24 mouse cellular contexts compared by ENCODE assay signal in the genomic region with DNA sequence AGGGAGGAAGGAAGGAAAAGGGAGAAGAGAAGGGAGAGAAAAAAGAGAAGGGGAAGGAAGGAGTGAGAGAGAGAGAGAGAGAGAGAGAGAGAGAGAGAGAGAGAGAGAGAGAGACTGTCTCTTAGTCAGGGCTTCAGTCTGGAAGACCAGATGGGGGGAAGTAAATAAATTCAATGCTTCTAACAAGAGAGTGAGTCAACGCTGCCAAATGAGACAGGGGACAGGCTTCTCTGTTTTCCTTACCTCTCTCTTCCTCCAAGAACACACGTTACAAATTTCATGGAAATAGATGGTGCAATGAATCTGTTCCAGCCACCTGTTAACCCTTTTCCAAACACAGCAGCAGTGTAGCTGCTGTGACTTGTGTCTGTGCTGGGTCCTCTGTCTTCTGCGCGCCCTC.
DNase-seq lines count a peak whose midpoint lies in the region; ATAC-seq lines count a peak whose summit lies in the region.
"Had no signal": no experiment of that assay in that cellular context is flagged by ENCODE, and none has a peak within 500 bp of the region (broad histone marks: within the 10 kb centered on the region; RNA-seq: fewer than 3 reads in every experiment).

No protein-coding gene starts in this region.

- no peak for ATAC-seq in midbrain, embryonic 14.5 days (ENCODE audit: low FRiP score, low TSS enrichment)
- ATAC-seq: activated CD4-positive, CD25-positive, alpha-beta regulatory T cell, adult 4 months; forebrain, embryonic 14.5 days; hindbrain, embryonic 16.5 days had no signal

- H3K4me1 ChIP-seq in midbrain, embryonic 14.5 days (ENCODE audit: control insufficient read depth, insufficient read depth, low read length): no peaks in the 10 kb centered on the region
- H3K4me1 ChIP-seq: heart, embryonic 12.5 days; heart, embryonic 15.5 days; hindbrain, embryonic 10.5 days; hindbrain, embryonic 13.5 days had no signal

- no peaks in the 10 kb centered on the region for H3K27me3 ChIP-seq in midbrain, embryonic 14.5 days (ENCODE audit: control insufficient read depth, insufficient read depth, low read length)
- H3K27me3 ChIP-seq: heart, embryonic 12.5 days; heart, embryonic 15.5 days; hindbrain, embryonic 13.5 days had no signal

- H3K27ac ChIP-seq in midbrain, embryonic 14.5 days (replicated peaks; ENCODE audit: low read depth, low read length): no peak overlapping the region
- H3K27ac ChIP-seq: embryonic facial prominence, embryonic 13.5 days; heart, embryonic 15.5 days; hindbrain, embryonic 10.5 days; hindbrain, embryonic 13.5 days had no signal

- no peak overlapping the region for H3K9ac ChIP-seq in midbrain, embryonic 14.5 days (replicated peaks; ENCODE audit: low read length)
- H3K9ac ChIP-seq: embryonic facial prominence, embryonic 13.5 days; heart, embryonic 12.5 days; heart, embryonic 15.5 days; hindbrain, embryonic 13.5 days had no signal

- no peaks in the 10 kb centered on the region for H3K9me3 ChIP-seq in midbrain, embryonic 14.5 days (ENCODE audit: control insufficient read depth, low read length)
- H3K9me3 ChIP-seq: embryonic facial prominence, embryonic 13.5 days; heart, embryonic 12.5 days; heart, embryonic 15.5 days; hindbrain, embryonic 10.5 days; hindbrain, embryonic 13.5 days had no signal

- peak; percentile 2 to 4 for DNase-seq in layer of hippocampus, adult 8-10 months (ENCODE audit: low spot score in 2 of 2)
- no peak for DNase-seq in layer of hippocampus, adult 9-10 months (ENCODE audit: low spot score)
- DNase-seq in 3T3-L1 (ENCODE audit: low read depth, low spot score): peak; percentile 52
- DNase-seq in brain, adult 2 months (ENCODE audit: low read depth, low spot score): peak; percentile 26
- no peak for DNase-seq in left cerebral cortex, adult 9 months (ENCODE audit: low spot score in 2 of 2)
- DNase-seq in midbrain, embryonic 14.5 days: no peak
- DNase-seq: adrenal gland, adult 8-10 months; adrenal gland, postnatal 25 days; cerebellum, adult 11 months; cerebellum, adult 2 months; cerebellum, adult 9-11 months; cerebellum, postnatal 25 days; gastrocnemius, postnatal 25 days; heart, adult 18-20 months; heart, postnatal 10 days; heart, postnatal 36 days had no signal

- H3K4me3 ChIP-seq in midbrain, embryonic 14.5 days (replicated peaks; ENCODE audit: low read depth, low read length): no peak overlapping the region
- H3K4me3 ChIP-seq: embryonic facial prominence, embryonic 13.5 days; heart, embryonic 12.5 days; heart, embryonic 15.5 days; hindbrain, embryonic 10.5 days; hindbrain, embryonic 13.5 days had no signal

- H3K36me3 ChIP-seq in midbrain, embryonic 14.5 days (ENCODE audit: control insufficient read depth, insufficient read depth, low read length): no peaks in the 10 kb centered on the region
- H3K36me3 ChIP-seq: embryonic facial prominence, embryonic 13.5 days; heart, embryonic 12.5 days; heart, embryonic 15.5 days; hindbrain, embryonic 10.5 days; hindbrain, embryonic 13.5 days had no signal

- WGBS in midbrain, embryonic 14.5 days: 72% methylated on average over 4 of the region's 4 CpGs

- H3K4me2 ChIP-seq in midbrain, embryonic 14.5 days (ENCODE audit: low read length): no peak overlapping the region
- H3K4me2 ChIP-seq: embryonic facial prominence, embryonic 13.5 days; heart, embryonic 12.5 days; heart, embryonic 15.5 days; hindbrain, embryonic 13.5 days had no signal

Comparison
In these comparisons a context has a peak if more than half of its experiments do, and no peak if none do; other contexts are left out.
1. DNase-seq: peak in layer of hippocampus, adult 8-10 months (2 of 2), 3T3-L1 (single experiment) and brain, adult 2 months (single experiment); none in layer of hippocampus, adult 9-10 months (single experiment), left cerebral cortex, adult 9 months (0 of 2) and midbrain, embryonic 14.5 days (single experiment).